Mouse (Mus musculus) bone marrow, adult 2 months (tissue): ENCODE measurements at regions not wholly inside any gene's neighbourhood (a gene's known extent, or its start where the extent isn't known, plus 50 kb on each side); places are given as distances from the start of the nearest gene placed in this dataset.

Experiments
- CTCF ChIP-seq: fragments of 200-500 bp; IDR thresholded peaks from 2 replicates; pipeline ENCODE4 v1.5.1; 2011; ENCODE audit warnings: low read length, control low read depth; ENCODE audit not compliant: control insufficient read depth, insufficient read depth
- POLR2A ChIP-seq: fragments of 200-500 bp; IDR thresholded peaks from 2 replicates; pipeline ENCODE4 v1.6.1; 2011; ENCODE audit warnings: low read depth, mild to moderate bottlenecking, control low read depth, low read length, borderline replicate concordance; ENCODE audit not compliant: control insufficient read depth

DNA sequence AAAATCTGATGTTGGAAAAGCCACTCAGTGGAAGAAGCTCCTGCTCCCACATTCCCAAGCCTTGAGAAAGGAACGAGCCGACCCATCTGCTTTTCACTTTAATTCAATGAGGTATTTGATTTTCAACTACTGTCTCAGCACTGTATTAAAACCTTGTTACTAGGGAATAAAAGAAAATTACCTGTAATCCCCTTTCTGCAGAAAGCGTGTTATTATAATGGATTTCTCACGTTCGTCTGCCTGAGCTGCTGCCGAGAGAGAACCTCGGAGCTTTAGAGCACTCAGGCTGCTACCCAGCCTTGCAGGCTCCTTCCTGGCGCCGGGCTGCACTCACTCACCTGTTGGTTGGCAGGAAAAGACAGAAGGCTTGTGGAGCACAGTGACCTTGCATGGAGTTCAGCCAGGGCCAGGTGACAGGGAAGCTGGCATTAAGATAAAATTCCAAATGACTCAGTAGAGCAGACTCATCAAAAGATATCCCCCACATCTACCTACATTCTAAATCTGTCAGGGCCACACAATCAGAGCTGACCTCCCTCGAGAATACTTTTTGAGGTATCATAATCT, 770.2 kb downstream of the Adgrl2 start:
- no peak for TF ChIP-seq CTCF
- no peak for TF ChIP-seq POLR2A
